Mouse (Mus musculus): ENCODE results near the gene Atf4. TPM values are rescaled to one million over a fixed set of nuclear protein-coding genes. Genes with fewer than 3 reads are reported as not detected.

The Atf4 gene
- polyA plus RNA-seq, 1 experiment from 2014 or later = 138 TPM

DNA sequence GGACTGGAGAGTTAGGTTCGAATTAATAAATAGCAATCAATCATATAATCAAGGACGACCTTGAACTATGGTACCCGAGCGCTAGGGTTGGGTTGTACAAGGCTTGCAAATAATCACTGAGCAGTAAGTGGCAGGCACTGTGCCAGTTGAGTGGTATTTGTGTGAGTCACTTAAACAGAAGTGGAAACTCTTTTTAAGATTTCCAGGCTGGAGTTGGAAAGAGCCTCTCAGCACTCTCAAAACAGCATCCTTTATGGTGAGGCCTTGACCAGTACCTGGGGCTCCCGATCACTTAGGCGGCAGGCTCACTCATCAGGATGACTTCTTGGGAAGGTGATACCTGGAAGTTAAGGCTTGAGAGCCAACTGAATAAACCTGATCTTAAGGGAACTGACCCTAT, 777 bp upstream of the Atf4 start:
- peak overlapping the region; percentile 73 for H3K4me3 ChIP-seq (replicated peaks)
- peak overlapping the region; percentile 99 for H3K27ac ChIP-seq
- WGBS = 31% methylated on average over 6 of the region's 6 CpGs
- peaks cover 34% of the 10 kb centered on the region for H3K36me3 ChIP-seq
- no peak for ATAC-seq
- no peaks in the 10 kb centered on the region for H3K9me3 ChIP-seq
- no peaks in the 10 kb centered on the region for H3K27me3 ChIP-seq (replicated peaks)
- H3K4me1 ChIP-seq (replicated peaks) = peaks cover 37% of the 10 kb centered on the region
- peak overlapping the region; percentile 65 for H3K9ac ChIP-seq
- peak overlapping the region; percentile 81 for H3K4me2 ChIP-seq (replicated peaks)

DNA sequence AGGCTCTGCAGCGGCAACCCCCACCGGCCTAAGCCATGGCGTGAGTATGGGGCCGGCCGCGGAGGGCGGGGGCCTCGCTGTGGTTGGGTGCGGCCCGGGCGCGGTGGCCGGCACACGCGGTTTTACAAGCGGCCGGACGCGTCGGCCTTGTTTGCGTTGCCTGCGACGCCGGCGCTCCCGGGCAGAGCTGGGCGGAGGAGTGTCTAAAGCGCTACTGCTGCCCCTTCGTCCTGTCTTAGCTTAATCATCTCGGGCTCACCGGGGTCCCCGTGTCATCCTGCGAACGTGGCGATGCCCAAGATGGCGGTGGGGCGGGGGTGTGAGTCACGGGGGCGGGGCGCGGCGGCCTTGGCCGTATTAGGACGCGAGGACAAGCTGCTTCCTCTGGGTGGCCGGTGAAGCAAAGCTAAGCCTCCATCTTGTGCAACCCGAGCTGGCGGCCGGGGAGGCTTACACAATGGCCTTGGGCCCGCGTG, 700 bp downstream of the Atf4 start:
- peak; percentile 50 for ATAC-seq
- peak overlapping the region; percentile 96 for H3K9ac ChIP-seq
- no peaks in the 10 kb centered on the region for H3K9me3 ChIP-seq
- peaks cover 28% of the 10 kb centered on the region for H3K36me3 ChIP-seq
- peak overlapping the region; percentile 99 for H3K27ac ChIP-seq
- H3K4me1 ChIP-seq (replicated peaks) = peaks cover 41% of the 10 kb centered on the region
- under 1% methylated on average over 51 of the region's 51 CpGs for WGBS
- peak overlapping the region; percentile 81 for H3K4me2 ChIP-seq (replicated peaks)
- H3K27me3 ChIP-seq (replicated peaks) = no peaks in the 10 kb centered on the region
- H3K4me3 ChIP-seq (replicated peaks) = peak overlapping the region; percentile 73

DNA sequence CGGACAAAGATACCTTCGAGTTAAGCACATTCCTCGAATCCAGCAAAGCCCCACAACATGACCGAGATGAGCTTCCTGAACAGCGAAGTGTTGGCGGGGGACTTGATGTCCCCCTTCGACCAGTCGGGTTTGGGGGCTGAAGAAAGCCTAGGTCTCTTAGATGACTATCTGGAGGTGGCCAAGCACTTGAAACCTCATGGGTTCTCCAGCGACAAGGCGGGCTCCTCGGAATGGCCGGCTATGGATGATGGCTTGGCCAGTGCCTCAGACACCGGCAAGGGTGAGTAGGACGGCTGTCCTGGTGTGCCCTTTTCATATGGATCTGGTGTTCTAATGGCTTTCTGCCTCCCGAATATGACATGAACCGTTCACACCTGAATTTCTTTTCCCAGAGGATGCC, 1.3 kb downstream of the Atf4 start:
- WGBS = 5% methylated on average over 16 of the region's 16 CpGs
- Histone ChIP-seq H3K27ac (peak overlapping the region; percentile 99), H3K4me3 (replicated peaks) (peak overlapping the region; percentile 73), H3K9me3 (no peaks in the 10 kb centered on the region), H3K36me3 (peaks cover 23% of the 10 kb centered on the region), H3K27me3 (replicated peaks) (no peaks in the 10 kb centered on the region), H3K9ac (peak overlapping the region; percentile 96), H3K4me1 (replicated peaks) (peaks cover 41% of the 10 kb centered on the region), H3K4me2 (replicated peaks) (peak overlapping the region; percentile 81)
- no peak for ATAC-seq

DNA sequence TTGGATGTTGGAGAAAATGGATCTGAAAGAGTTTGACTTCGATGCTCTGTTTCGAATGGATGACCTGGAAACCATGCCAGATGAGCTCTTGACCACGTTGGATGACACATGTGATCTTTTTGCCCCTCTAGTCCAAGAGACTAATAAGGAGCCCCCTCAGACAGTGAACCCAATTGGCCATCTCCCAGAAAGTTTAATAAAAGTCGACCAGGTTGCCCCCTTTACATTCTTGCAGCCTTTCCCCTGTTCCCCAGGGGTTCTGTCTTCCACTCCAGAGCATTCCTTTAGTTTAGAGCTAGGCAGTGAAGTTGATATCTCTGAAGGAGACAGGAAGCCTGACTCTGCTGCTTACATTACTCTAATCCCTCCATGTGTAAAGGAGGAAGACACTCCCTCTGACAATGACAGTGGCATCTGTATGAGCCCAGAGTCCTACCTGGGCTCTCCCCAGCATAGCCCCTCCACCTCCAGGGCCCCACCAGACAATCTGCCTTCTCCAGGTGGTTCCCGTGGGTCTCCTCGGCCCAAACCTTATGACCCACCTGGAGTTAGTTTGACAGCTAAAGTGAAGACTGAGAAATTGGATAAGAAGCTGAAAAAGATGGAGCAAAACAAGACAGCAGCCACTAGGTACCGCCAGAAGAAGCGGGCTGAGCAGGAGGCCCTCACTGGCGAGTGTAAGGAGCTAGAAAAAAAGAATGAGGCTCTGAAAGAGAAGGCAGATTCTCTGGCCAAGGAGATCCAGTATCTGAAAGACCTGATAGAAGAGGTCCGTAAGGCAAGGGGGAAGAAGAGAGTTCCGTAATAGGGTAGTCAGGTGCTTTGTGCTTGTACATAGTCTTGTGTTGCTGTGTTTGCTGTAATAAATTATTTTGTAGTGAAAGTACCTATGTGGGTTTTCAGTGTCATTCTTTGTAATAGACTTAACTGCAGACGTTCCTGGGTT, 1.9 kb downstream of the Atf4 start:
- no peaks in the 10 kb centered on the region for H3K9me3 ChIP-seq
- peak overlapping the region; percentile 99 for H3K27ac ChIP-seq
- H3K9ac ChIP-seq = peak overlapping the region; percentile 96
- H3K4me2 ChIP-seq (replicated peaks) = peak overlapping the region; percentile 81
- ATAC-seq = no peak
- H3K4me1 ChIP-seq (replicated peaks) = peaks cover 41% of the 10 kb centered on the region
- H3K4me3 ChIP-seq (replicated peaks) = peak overlapping the region; percentile 73
- peaks cover 21% of the 10 kb centered on the region for H3K36me3 ChIP-seq
- H3K27me3 ChIP-seq (replicated peaks) = no peaks in the 10 kb centered on the region
- WGBS = 51% methylated on average over 12 of the region's 12 CpGs

DNA sequence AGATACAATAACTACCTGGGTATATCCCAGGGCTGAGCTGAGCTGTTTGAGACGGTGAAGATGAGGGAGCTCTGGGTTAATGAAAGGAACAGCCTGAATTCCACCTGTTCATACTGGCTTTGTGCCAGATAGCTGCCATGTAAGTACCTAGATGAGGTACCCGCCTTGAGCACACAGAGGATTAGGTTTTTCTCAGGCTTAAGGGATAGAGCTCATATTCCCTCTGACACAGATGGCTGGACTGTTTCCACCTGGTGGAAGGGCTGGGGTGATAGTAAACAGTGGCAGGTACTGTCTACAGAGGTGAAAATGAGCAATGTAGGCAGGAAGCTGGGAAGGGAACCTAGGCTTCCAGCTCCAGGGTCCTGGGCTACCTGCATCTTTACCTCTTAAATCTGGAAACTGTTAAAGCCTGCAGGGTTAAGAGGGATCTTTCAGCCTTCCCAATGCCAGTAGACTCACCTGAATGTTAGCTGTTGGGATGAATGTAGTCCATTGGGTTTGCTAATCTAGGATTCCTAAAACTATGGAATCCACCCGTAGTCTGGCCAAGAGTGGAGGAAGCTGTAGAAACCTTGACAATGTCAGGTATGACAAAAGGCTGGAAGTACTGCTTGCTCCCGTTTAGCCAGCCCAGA, 2.7 kb downstream of the Atf4 start:
- ATAC-seq = no peak

DNA sequence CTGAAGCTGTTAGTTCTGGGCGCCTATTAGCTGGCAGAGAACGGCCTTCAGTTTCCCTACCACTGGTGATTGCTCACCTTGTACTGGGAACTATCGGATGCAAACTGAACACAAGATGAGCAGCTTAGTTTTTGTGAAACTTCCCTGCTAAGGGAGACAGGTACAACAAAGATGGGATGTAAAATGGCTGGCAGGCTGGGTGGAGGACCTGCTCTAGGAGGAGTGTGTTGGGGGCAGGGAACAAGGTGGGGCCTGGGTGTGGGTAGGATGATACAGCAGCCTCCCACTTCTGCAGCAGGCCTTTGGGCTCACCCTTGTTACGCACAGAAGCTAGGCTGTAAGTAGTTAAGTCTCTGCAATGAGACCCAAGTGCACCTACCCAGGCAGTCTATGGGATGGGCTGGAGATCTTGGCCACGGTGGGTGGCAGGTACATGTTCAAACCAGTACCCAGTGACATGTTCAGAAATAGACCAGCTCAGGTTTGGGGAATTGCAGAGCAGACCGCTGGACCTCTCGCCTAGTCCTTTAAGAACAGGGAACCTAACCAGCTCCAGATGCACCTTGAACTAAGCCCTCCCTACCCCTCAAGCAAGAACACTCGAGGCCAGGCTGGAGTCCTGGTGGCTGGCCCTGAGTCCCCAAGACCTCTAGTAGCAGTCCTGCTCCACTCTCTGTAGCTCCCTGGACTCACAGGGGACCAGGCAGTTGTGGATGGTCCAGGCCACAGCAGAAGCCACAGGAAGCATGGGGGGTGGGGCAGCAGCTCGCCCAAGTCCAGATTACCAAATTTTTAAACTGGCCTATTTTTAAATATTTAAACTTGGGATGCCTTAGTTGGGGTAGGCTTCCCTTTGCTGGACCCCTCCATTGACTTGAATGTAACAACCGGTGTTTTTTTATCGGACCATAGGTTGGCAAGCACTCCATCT, 3.5 kb downstream of the Atf4 start:
- WGBS = 53% methylated on average over 11 of the region's 11 CpGs
- Histone ChIP-seq H3K4me3 (replicated peaks) (no peak overlapping the region), H3K9ac (no peak overlapping the region), H3K4me1 (replicated peaks) (peaks cover 50% of the 10 kb centered on the region), H3K27me3 (replicated peaks) (no peaks in the 10 kb centered on the region), H3K36me3 (peaks cover 21% of the 10 kb centered on the region), H3K4me2 (replicated peaks) (0 out of 2 replicates have a peak overlapping the region, but pooled peaks have one; percentile 9), H3K9me3 (no peaks in the 10 kb centered on the region), H3K27ac (peak overlapping the region; percentile 99)
- ATAC-seq = no peak

More for the DNA sequence above, 2.7 kb downstream of the Atf4 start:
- peak overlapping the region; percentile 99 for H3K27ac ChIP-seq
- H3K4me1 ChIP-seq (replicated peaks) = peaks cover 45% of the 10 kb centered on the region
- H3K9me3 ChIP-seq = no peaks in the 10 kb centered on the region
- H3K4me2 ChIP-seq (replicated peaks) = peak overlapping the region; percentile 81
- no peak overlapping the region for H3K4me3 ChIP-seq (replicated peaks)
- peaks cover 21% of the 10 kb centered on the region for H3K36me3 ChIP-seq
- peak overlapping the region; percentile 96; the same call in 1 of the 2 replicates for H3K9ac ChIP-seq
- H3K27me3 ChIP-seq (replicated peaks) = no peaks in the 10 kb centered on the region
- WGBS = 24% methylated on average over 4 of the region's 4 CpGs

DNA sequence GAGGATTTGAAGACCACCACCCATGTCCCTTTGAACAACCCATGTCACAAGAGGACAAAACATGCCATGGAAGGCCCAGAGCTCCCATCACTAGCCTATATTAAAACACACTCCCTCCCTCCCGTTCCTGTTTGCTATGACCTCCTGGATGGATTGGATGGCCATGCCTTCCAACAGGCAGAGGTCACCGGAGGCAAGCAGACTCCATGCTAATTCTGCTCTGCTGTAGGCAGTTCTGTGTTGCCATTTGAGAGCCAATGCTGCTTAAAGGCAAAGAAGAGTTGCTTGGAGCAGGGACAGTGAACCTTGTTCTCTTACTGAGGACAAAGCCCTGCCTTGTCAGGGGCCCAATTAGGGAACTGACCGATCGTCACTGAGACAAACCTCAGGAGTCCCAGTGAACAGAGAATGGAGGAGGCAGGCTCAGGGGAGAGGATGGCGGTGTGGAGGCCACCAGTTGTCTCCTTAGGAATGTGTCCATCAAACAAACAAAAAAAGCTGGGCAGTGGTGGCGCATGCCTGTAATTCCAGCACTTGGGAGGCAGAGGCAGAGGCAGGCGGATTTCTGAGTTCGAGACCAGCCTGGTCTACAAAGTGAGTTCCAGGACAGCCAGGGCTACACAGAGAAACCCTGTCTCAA, 4.5 kb downstream of the Atf4 start:
- no peaks in the 10 kb centered on the region for H3K27me3 ChIP-seq (replicated peaks)
- H3K27ac ChIP-seq = peak overlapping the region; percentile 45
- 73% methylated on average over 8 of the region's 8 CpGs for WGBS
- no peak overlapping the region for H3K9ac ChIP-seq
- H3K9me3 ChIP-seq = no peaks in the 10 kb centered on the region
- no peak overlapping the region for H3K4me3 ChIP-seq (replicated peaks)
- ATAC-seq = no peak
- no peak overlapping the region for H3K4me2 ChIP-seq (replicated peaks)
- peaks cover 45% of the 10 kb centered on the region for H3K4me1 ChIP-seq (replicated peaks)
- H3K36me3 ChIP-seq = peaks cover 21% of the 10 kb centered on the region

DNA sequence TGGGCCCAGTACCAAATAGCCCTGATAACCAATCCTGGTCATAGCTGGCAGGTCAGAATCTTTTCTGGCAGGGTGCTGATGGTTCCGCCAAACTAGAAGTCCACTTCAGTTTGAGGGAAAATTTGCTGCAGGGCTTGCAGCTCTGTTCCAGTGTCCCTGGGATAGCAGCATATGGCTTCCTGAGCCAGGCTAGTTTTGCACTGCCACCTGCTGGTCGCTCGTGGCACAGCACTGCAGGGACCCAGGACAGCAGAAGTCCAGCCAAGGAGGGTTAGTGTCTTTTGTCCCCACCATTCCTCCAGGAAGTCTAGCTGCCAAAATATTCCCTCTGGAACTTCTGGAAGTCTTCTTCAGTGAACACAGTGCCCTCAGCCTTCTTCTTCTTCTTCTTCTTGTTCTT, 5.7 kb downstream of the Atf4 start:
- 14% methylated on average over 3 of the region's 3 CpGs for WGBS
- H3K27me3 ChIP-seq (replicated peaks) = no peaks in the 10 kb centered on the region
- H3K36me3 ChIP-seq = peaks cover 21% of the 10 kb centered on the region
- H3K9me3 ChIP-seq = no peaks in the 10 kb centered on the region
- no peak overlapping the region for H3K27ac ChIP-seq
- no peak for ATAC-seq
- no peak overlapping the region for H3K9ac ChIP-seq
- H3K4me2 ChIP-seq (replicated peaks) = no peak overlapping the region
- H3K4me3 ChIP-seq (replicated peaks) = no peak overlapping the region
- peaks cover 45% of the 10 kb centered on the region for H3K4me1 ChIP-seq (replicated peaks)

DNA sequence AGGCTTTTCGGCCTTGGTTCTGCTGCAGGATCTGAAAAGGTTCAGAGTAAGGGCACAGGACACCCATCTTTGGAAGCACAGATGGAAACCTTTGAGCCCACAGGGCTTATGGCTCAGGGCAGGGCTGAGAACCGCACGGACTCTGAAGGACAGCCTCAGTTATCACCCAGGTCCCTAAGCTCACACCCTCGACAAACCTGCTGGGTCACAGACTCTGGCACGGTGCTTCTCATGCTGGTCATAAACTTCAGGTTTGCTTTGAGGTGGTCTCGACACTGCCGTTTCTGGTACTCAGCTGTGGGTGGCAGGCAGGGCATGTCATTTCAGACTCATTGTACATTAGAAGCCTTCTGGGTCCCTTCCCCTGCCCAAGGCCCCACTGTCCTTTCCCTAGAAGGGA, 6.1 kb downstream of the Atf4 start:
- peaks cover 45% of the 10 kb centered on the region for H3K4me1 ChIP-seq (replicated peaks)
- H3K4me2 ChIP-seq (replicated peaks) = no peak overlapping the region
- no peak overlapping the region for H3K4me3 ChIP-seq (replicated peaks)
- ATAC-seq = no peak
- 79% methylated on average over 7 of the region's 7 CpGs for WGBS
- no peaks in the 10 kb centered on the region for H3K9me3 ChIP-seq
- no peak overlapping the region for H3K9ac ChIP-seq
- no peaks in the 10 kb centered on the region for H3K27me3 ChIP-seq (replicated peaks)
- no peak overlapping the region for H3K27ac ChIP-seq
- H3K36me3 ChIP-seq = peaks cover 21% of the 10 kb centered on the region

DNA sequence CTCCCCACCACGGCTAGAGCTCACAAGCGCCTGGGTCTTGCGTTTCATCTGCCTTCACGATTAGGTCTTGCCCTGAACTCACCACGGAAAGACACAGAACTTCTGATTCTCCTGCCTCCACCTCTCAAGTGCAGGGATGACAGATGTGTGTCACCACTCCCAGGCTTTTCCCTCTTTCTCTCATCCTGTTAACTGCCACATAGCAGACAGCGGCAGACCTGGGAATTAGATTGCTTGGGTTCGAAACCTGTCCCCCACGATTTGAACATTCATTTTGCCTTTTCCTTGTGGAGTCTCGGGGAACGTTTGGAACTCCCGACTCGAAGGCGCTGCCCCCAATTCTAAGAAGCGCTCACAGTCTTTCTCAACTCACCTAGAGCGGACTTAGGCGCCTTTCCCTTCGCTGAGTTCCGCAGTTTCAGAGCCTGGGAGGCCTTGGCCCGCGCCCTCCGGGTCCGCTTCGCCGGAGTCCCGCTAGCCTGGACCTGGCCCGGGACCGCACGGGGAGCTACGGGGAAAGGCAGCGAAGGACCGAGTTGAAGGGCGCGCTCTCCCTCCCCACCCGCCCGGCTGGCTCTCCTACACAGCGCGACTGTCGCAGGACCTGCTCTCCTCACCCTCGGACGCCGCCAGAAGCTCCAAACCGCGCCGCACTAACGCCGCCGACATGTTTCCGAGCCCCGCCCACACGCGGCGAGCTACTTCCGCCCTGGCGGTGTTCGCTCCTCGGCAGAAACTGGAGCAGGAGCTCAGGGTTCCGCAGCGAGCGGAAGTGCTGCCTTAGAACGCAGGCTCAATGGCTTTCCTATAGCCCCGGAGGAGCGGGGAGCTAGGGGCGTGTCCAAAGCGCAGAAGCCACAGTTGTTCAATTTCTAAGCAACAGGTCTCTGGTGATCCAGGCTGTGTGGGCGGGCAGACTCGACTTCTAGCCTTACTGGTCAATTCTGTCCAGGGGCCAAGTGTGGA, 8.9 kb downstream of the Atf4 start, which contains the start of gene Rps19bp1:
Gene Rps19bp1 (minus strand): TSS at position 706 of the 966 bp plus-strand sequence.
- peaks cover 20% of the 10 kb centered on the region for H3K4me1 ChIP-seq (replicated peaks)
- H3K9me3 ChIP-seq = no peaks in the 10 kb centered on the region
- peak within 1 kb of the TSS; percentile 71 for H3K4me3 ChIP-seq (replicated peaks)
- H3K9ac ChIP-seq = peak within 1 kb of the TSS; percentile 78
- under 1% methylated on average over 66 of the region's 66 CpGs for WGBS
- ATAC-seq = peak; percentile 95
- H3K36me3 ChIP-seq = peaks cover 4% of the 10 kb centered on the region; the same call in 1 of the 2 replicates
- no peaks in the 10 kb centered on the region for H3K27me3 ChIP-seq (replicated peaks)
- peak within 1 kb of the TSS; percentile 29 for H3K27ac ChIP-seq
- peak within 1 kb of the TSS; percentile 58 for H3K4me2 ChIP-seq (replicated peaks)

All from intestine, embryonic 15.5 days (tissue).